ENCODE assay signal across 15 mouse cellular contexts in genomic region chr2:117938283-117939049, GRCm38 (mm10).
A peak's percentile ranks its signal among the peaks of the same experiment; 100 is the strongest.
DNase-seq lines count a peak whose midpoint lies in the region; ATAC-seq and TF ChIP-seq lines count a peak whose summit lies in the region.
"Had no signal": no experiment of that assay in that cellular context is flagged by ENCODE, and none has a peak within 500 bp of the region (broad histone marks: within the 10 kb centered on the region; RNA-seq: fewer than 3 reads in every experiment).

No protein-coding gene starts in this region.

- H3K27ac ChIP-seq in limb, embryonic 11.5 days (replicated peaks; ENCODE audit: low read depth, low read length) = no peak overlapping the region
- H3K27ac ChIP-seq in limb, embryonic 10.5 days = no peak overlapping the region
- H3K27ac ChIP-seq in forebrain, embryonic 12.5 days = 0 out of 2 replicates have a peak overlapping the region, but pooled peaks have one; percentile 25
- H3K27ac ChIP-seq in midbrain, embryonic 12.5 days (replicated peaks) = 0 out of 2 replicates have a peak overlapping the region, but pooled peaks have one; percentile 0
- no peak overlapping the region for H3K27ac ChIP-seq in gastrocnemius, adult 2 months
- H3K27ac ChIP-seq: embryonic facial prominence, embryonic 15.5 days; intestine, embryonic 15.5 days had no signal

- H3K4me1 ChIP-seq in limb, embryonic 11.5 days (ENCODE audit: control insufficient read depth, insufficient read depth, low read length) = no peaks in the 10 kb centered on the region
- H3K4me1 ChIP-seq in limb, embryonic 10.5 days = no peaks in the 10 kb centered on the region; the same call in 1 of the 2 replicates
- peaks cover 9% of the 10 kb centered on the region for H3K4me1 ChIP-seq in forebrain, embryonic 12.5 days
- H3K4me1 ChIP-seq in midbrain, embryonic 12.5 days = peaks cover 8% of the 10 kb centered on the region

- no peaks in the 10 kb centered on the region for H3K9me3 ChIP-seq in limb, embryonic 11.5 days (ENCODE audit: control insufficient read depth, low read length)
- no peaks in the 10 kb centered on the region for H3K9me3 ChIP-seq in limb, embryonic 10.5 days (replicated peaks)
- no peaks in the 10 kb centered on the region for H3K9me3 ChIP-seq in forebrain, embryonic 12.5 days
- H3K9me3 ChIP-seq in midbrain, embryonic 12.5 days = no peaks in the 10 kb centered on the region
- H3K9me3 ChIP-seq: embryonic facial prominence, embryonic 15.5 days; intestine, embryonic 15.5 days had no signal

- TF ChIP-seq CTCF in gastrocnemius, adult 2 months (IDR thresholded peaks at IDR 0.05) = no peak

- WGBS in limb, embryonic 11.5 days = 67% methylated on average over 12 of the region's 12 CpGs
- WGBS in limb, embryonic 10.5 days = 84% methylated on average over 12 of the region's 12 CpGs
- WGBS in forebrain, embryonic 12.5 days = 18% methylated on average over 12 of the region's 12 CpGs
- WGBS in midbrain, embryonic 12.5 days = 18% methylated on average over 12 of the region's 12 CpGs

- no peak overlapping the region for H3K4me2 ChIP-seq in limb, embryonic 11.5 days (ENCODE audit: low read depth, severe bottlenecking)
- H3K4me2 ChIP-seq in forebrain, embryonic 12.5 days = 0 out of 2 replicates have a peak overlapping the region, but pooled peaks have one; percentile 8
- 0 out of 2 replicates have a peak overlapping the region, but pooled peaks have one; percentile 6 for H3K4me2 ChIP-seq in midbrain, embryonic 12.5 days (replicated peaks)
- H3K4me2 ChIP-seq: embryonic facial prominence, embryonic 15.5 days; intestine, embryonic 15.5 days had no signal

- no peak overlapping the region for H3K9ac ChIP-seq in limb, embryonic 11.5 days (ENCODE audit: low read length)
- H3K9ac ChIP-seq in forebrain, embryonic 12.5 days = no peak overlapping the region
- H3K9ac ChIP-seq in midbrain, embryonic 12.5 days (replicated peaks) = no peak overlapping the region
- H3K9ac ChIP-seq: embryonic facial prominence, embryonic 15.5 days; intestine, embryonic 15.5 days had no signal

- no peak for DNase-seq in limb, embryonic 11.5 days (ENCODE audit: low spot score)
- no peak for DNase-seq in limb, embryonic 10.5 days (ENCODE audit: low spot score)
- DNase-seq in embryo, embryonic 10 days (ENCODE audit: low spot score) = peak; percentile 69
- DNase-seq in adrenal gland, adult 18-20 months (ENCODE audit: low spot score in 2 of 2) = no peak
- no peak for DNase-seq in layer of hippocampus, adult 8-10 months (ENCODE audit: low spot score in 2 of 2)
- DNase-seq in gastrocnemius, adult 2 months = no peak
- DNase-seq: cerebellum, adult 8-10 months; kidney, postnatal 36 days; lung, postnatal 14 days; right cerebral cortex, postnatal 4 days; thymus, postnatal 4 days had no signal

- peak; percentile 47; the same call in 1 of the 2 replicates for ATAC-seq in limb, embryonic 11.5 days (ENCODE audit: insufficient number of reproducible peaks, low FRiP score, low TSS enrichment, low read depth)
- ATAC-seq in forebrain, embryonic 12.5 days (ENCODE audit: low FRiP score) = peak; percentile 84
- ATAC-seq in midbrain, embryonic 12.5 days (ENCODE audit: low FRiP score, low read depth) = peak; percentile 78
- ATAC-seq: intestine, embryonic 15.5 days had no signal

- H3K4me3 ChIP-seq in limb, embryonic 11.5 days (ENCODE audit: low read depth, low read length) = no peak overlapping the region
- H3K4me3 ChIP-seq in limb, embryonic 10.5 days = no peak overlapping the region
- H3K4me3 ChIP-seq in forebrain, embryonic 12.5 days (replicated peaks) = no peak overlapping the region
- no peak overlapping the region for H3K4me3 ChIP-seq in midbrain, embryonic 12.5 days
- H3K4me3 ChIP-seq in gastrocnemius, adult 2 months = no peak overlapping the region
- H3K4me3 ChIP-seq: embryonic facial prominence, embryonic 15.5 days; intestine, embryonic 15.5 days had no signal

- no peaks in the 10 kb centered on the region for H3K36me3 ChIP-seq in limb, embryonic 11.5 days (ENCODE audit: control insufficient read depth, insufficient read depth, low read length)
- H3K36me3 ChIP-seq in limb, embryonic 10.5 days = no peaks in the 10 kb centered on the region
- H3K36me3 ChIP-seq in forebrain, embryonic 12.5 days (replicated peaks) = no peaks in the 10 kb centered on the region
- H3K36me3 ChIP-seq in midbrain, embryonic 12.5 days = no peaks in the 10 kb centered on the region
- H3K36me3 ChIP-seq: embryonic facial prominence, embryonic 15.5 days; intestine, embryonic 15.5 days had no signal

- H3K27me3 ChIP-seq in limb, embryonic 11.5 days (ENCODE audit: control insufficient read depth, insufficient read depth, low read length) = no peaks in the 10 kb centered on the region
- no peaks in the 10 kb centered on the region for H3K27me3 ChIP-seq in limb, embryonic 10.5 days (ENCODE audit: low read depth, poor library complexity, severe bottlenecking)
- H3K27me3 ChIP-seq in forebrain, embryonic 12.5 days = no peaks in the 10 kb centered on the region
- no peaks in the 10 kb centered on the region for H3K27me3 ChIP-seq in midbrain, embryonic 12.5 days
- H3K27me3 ChIP-seq: embryonic facial prominence, embryonic 15.5 days; intestine, embryonic 15.5 days had no signal

- intact Hi-C loops in gastrocnemius, adult 2 months (cut with DNase I) = no loop called here

Comparison
In these comparisons a context has a peak if more than half of its experiments do, and no peak if none do; other contexts are left out.
1. H3K27ac ChIP-seq: peak in forebrain, embryonic 12.5 days (single experiment) and midbrain, embryonic 12.5 days (single experiment); none in limb, embryonic 11.5 days (single experiment), limb, embryonic 10.5 days (single experiment) and gastrocnemius, adult 2 months (single experiment).
2. Peak in every context shown above with its lines, with median percentiles within 50 percentile points of each other: ATAC-seq.